Mouse (Mus musculus): Measurements from ENCODE around the gene Ttc28. TPM values are rescaled to one million over a fixed set of nuclear protein-coding genes. Genes with fewer than 3 reads are reported as not detected.

Gene Ttc28
- polyA plus RNA-seq, 1 experiment from 2014 or later = 3.5 TPM

- peak within 1 kb of the TSS; percentile 84 for H3K27ac ChIP-seq (replicated peaks)
- H3K9ac ChIP-seq (ENCODE audit: low read length) = peak within 1 kb of the TSS; percentile 73
- no peaks in the 10 kb centered on the region for H3K9me3 ChIP-seq (ENCODE audit: control insufficient read depth, low read length)
- peak within 1 kb of the TSS; percentile 75 for H3K4me3 ChIP-seq (ENCODE audit: low read depth, low read length)
- DNase-seq (ENCODE audit: low spot score) = peak; percentile 96
- peak; percentile 98 for ATAC-seq (ENCODE audit: low FRiP score, low TSS enrichment)
- H3K4me1 ChIP-seq (replicated peaks; ENCODE audit: control insufficient read depth, insufficient read depth) = peaks cover 3% of the 10 kb centered on the region; the same call in 1 of the 2 replicates
- under 1% methylated on average over 41 of the region's 41 CpGs for WGBS
- H3K36me3 ChIP-seq (ENCODE audit: control insufficient read depth, insufficient read depth, low read length) = no peaks in the 10 kb centered on the region
- H3K4me2 ChIP-seq (replicated peaks; ENCODE audit: low read depth) = peak within 1 kb of the TSS; percentile 95
- no peaks in the 10 kb centered on the region for H3K27me3 ChIP-seq (ENCODE audit: control insufficient read depth, insufficient read depth, low read length)
- TF ChIP-seq EP300 (optimal IDR thresholded peaks at IDR 0.05) (no peak), CTCF (IDR thresholded peaks at IDR 0.05; ENCODE audit: low read depth) (peak; percentile 68)
These were observed 39.8 kb upstream of the Ttc28 start, which contains the start of the genes Hscb and Chek2 for GRCm38 (mm10) chr5:110839678-110840365. Gene Hscb (minus strand): TSS chr5:110839777. Gene Chek2 (plus strand): TSS chr5:110839979.

GRCm38 (mm10) chr5:110840465-110840864 is 39.1 kb upstream of the Ttc28 start:
- Histone ChIP-seq H3K9ac (ENCODE audit: low read length) (peak overlapping the region; percentile 64), H3K4me1 (replicated peaks; ENCODE audit: control insufficient read depth, insufficient read depth) (peaks cover 3% of the 10 kb centered on the region; the same call in 1 of the 2 replicates), H3K9me3 (ENCODE audit: control insufficient read depth, low read length) (no peaks in the 10 kb centered on the region), H3K4me3 (ENCODE audit: low read depth, low read length) (peak overlapping the region; percentile 75), H3K27ac (replicated peaks) (peak overlapping the region; percentile 67), H3K27me3 (ENCODE audit: control insufficient read depth, insufficient read depth, low read length) (no peaks in the 10 kb centered on the region), H3K4me2 (replicated peaks; ENCODE audit: low read depth) (peak overlapping the region; percentile 74), H3K36me3 (ENCODE audit: control insufficient read depth, insufficient read depth, low read length) (no peaks in the 10 kb centered on the region)
- ATAC-seq (ENCODE audit: low FRiP score, low TSS enrichment) (0 out of 2 replicates have a peak, but pooled peaks have one; percentile 0), DNase-seq (ENCODE audit: low spot score) (peak; percentile 47)
- TF ChIP-seq EP300 (optimal IDR thresholded peaks at IDR 0.05) = no peak
- peak; percentile 72 for TF ChIP-seq CTCF (IDR thresholded peaks at IDR 0.05; ENCODE audit: low read depth)
- WGBS = 5% methylated on average over 4 of the region's 4 CpGs

DNA sequence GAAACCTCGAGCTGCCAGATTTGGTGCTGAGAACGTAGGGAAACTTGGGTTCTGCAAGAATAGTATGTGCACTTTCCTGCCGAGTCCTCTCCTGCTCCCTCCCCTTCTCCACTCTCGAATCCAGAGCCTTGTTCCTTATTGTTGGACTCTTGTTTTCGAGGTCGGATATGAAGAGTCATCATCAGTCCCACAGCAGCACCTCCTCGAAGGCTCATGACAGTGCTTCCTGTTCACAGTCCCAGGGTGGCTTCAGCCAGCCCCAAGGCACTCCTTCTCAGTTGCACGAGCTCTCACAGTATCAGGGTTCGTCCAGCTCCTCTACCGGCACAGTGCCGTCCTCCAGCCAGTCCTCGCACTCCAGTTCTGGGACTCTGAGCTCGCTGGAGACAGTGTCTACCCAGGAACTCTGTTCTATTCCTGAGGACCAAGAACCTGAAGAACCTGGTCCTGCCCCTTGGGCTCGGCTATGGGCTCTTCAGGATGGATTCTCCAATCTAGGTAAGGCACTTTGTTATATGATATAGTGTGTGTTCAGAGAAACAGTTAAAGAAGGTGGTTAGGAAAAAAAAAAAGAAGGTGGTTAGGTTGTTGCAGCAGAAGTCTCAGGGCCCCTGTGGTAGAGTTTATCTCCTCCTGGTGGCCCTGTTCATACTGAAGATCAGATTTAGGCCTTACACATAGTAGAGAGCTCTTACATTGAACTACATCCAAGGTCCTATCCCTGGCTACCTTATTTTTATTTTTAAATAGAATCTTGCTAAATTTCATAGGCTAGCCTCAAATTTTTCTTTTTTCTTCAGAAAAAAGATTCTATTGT is 38.3 kb upstream of the Ttc28 start:
- Histone ChIP-seq H3K4me1 (replicated peaks; ENCODE audit: control insufficient read depth, insufficient read depth) (peaks cover 3% of the 10 kb centered on the region; the same call in 1 of the 2 replicates), H3K4me3 (ENCODE audit: low read depth, low read length) (no peak overlapping the region), H3K27ac (replicated peaks) (no peak overlapping the region), H3K4me2 (replicated peaks; ENCODE audit: low read depth) (no peak overlapping the region), H3K9me3 (ENCODE audit: control insufficient read depth, low read length) (no peaks in the 10 kb centered on the region), H3K36me3 (ENCODE audit: control insufficient read depth, insufficient read depth, low read length) (no peaks in the 10 kb centered on the region), H3K27me3 (ENCODE audit: control insufficient read depth, insufficient read depth, low read length) (no peaks in the 10 kb centered on the region), H3K9ac (ENCODE audit: low read length) (no peak overlapping the region)
- DNase-seq (ENCODE audit: low spot score) = no peak
- TF ChIP-seq CTCF (IDR thresholded peaks at IDR 0.05; ENCODE audit: low read depth) = no peak
- no peak for TF ChIP-seq EP300 (optimal IDR thresholded peaks at IDR 0.05)
- ATAC-seq (ENCODE audit: low FRiP score, low TSS enrichment) = no peak
- WGBS = 95% methylated on average over 14 of the region's 14 CpGs

DNA sequence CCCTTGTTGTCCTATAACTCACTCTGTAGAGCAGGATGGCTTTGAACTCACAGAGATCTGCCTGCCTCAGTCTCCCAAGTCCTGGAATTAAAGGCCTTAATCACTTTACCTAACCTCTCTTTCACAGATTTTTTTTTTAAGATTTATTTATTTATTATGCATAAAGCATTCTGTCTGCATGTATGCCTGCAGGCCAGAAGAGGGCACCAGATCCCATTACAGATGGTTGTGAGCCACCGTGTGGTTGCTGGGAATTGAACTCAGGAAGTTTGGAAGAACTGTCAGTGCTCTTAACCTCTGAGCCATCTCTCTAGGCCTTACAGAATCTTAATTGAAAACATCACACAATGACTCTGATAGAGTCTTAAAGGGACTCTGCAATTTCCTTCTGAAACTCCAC is 26.6 kb upstream of the Ttc28 start:
- H3K9me3 ChIP-seq (ENCODE audit: control insufficient read depth, low read length) = no peaks in the 10 kb centered on the region
- no peak for ATAC-seq (ENCODE audit: low FRiP score, low TSS enrichment)
- no peak overlapping the region for H3K4me3 ChIP-seq (ENCODE audit: low read depth, low read length)
- H3K4me1 ChIP-seq (replicated peaks; ENCODE audit: control insufficient read depth, insufficient read depth) = no peaks in the 10 kb centered on the region
- peak; percentile 46 for TF ChIP-seq CTCF (IDR thresholded peaks at IDR 0.05; ENCODE audit: low read depth)
- no peak for TF ChIP-seq EP300 (optimal IDR thresholded peaks at IDR 0.05)
- H3K9ac ChIP-seq (ENCODE audit: low read length) = no peak overlapping the region
- H3K36me3 ChIP-seq (ENCODE audit: control insufficient read depth, insufficient read depth, low read length) = no peaks in the 10 kb centered on the region
- WGBS = 77% methylated on average over 1 of the region's 1 CpGs
- DNase-seq (ENCODE audit: low spot score) = no peak
- no peak overlapping the region for H3K27ac ChIP-seq (replicated peaks)
- H3K27me3 ChIP-seq (ENCODE audit: control insufficient read depth, insufficient read depth, low read length) = no peaks in the 10 kb centered on the region
- no peak overlapping the region for H3K4me2 ChIP-seq (replicated peaks; ENCODE audit: low read depth)

DNA sequence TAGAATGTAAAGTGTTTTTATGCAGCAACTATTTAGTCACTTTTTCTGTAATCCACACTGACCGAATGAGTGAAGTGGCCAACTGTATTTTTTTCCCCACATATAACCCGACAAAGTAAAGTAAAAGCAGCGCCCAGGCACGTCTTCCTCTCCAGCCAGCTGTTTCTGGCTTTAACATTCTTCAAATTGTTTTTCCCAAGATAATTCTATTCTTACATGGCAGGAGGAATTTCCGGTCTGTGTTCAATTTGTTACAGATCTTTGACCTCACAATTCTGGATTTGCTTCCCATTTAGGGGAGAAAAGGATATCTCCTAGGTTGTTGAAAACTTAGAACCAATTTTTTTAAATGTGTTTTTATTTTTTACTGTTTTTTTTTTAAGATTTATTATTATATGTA is 22.5 kb upstream of the Ttc28 start:
- ATAC-seq (ENCODE audit: low FRiP score, low TSS enrichment) = no peak
- H3K4me2 ChIP-seq (replicated peaks; ENCODE audit: low read depth) = no peak overlapping the region
- H3K9me3 ChIP-seq (ENCODE audit: control insufficient read depth, low read length) = no peaks in the 10 kb centered on the region
- no peak overlapping the region for H3K9ac ChIP-seq (ENCODE audit: low read length)
- TF ChIP-seq CTCF (IDR thresholded peaks at IDR 0.05; ENCODE audit: low read depth) (no peak), EP300 (optimal IDR thresholded peaks at IDR 0.05) (no peak)
- no peak overlapping the region for H3K27ac ChIP-seq (replicated peaks)
- no peak for DNase-seq (ENCODE audit: low spot score)
- no peaks in the 10 kb centered on the region for H3K27me3 ChIP-seq (ENCODE audit: control insufficient read depth, insufficient read depth, low read length)
- no peaks in the 10 kb centered on the region for H3K36me3 ChIP-seq (ENCODE audit: control insufficient read depth, insufficient read depth, low read length)
- no peak overlapping the region for H3K4me3 ChIP-seq (ENCODE audit: low read depth, low read length)
- H3K4me1 ChIP-seq (replicated peaks; ENCODE audit: control insufficient read depth, insufficient read depth) = no peaks in the 10 kb centered on the region
- WGBS = 61% methylated on average over 5 of the region's 5 CpGs

Measured in stomach, postnatal 0 days (tissue).